Mouse (Mus musculus) hindbrain, embryonic 12.5 days (tissue): ENCODE measurements around the gene Olfr1168. TPM values are rescaled to one million over a fixed set of nuclear protein-coding genes. Genes with fewer than 3 reads are reported as not detected.
"Not testable (repeated sequence)": the region's sequence is repeated elsewhere in the genome, so short reads cannot be mapped to it uniquely, and the experiment has no call there.

ENCODE experiments used
- ATAC-seq: fragments of 200-750 bp; cut with Nextera tagmentation; 2 replicates; pipeline ENCODE4 v1.8.0; 2017; ENCODE audit warnings: moderate TSS enrichment; ENCODE audit not compliant: low FRiP score
- H3K27ac ChIP-seq: fragments of 300-500 bp; sonication (generic); 2 replicates; pipeline ENCODE4 v1.5.1; 2016; ENCODE audit warnings: mild to moderate bottlenecking
- H3K27me3 ChIP-seq: fragments of 300-500 bp; sonication (generic); 2 replicates; pipeline ENCODE4 v1.6.1; 2016; ENCODE audit warnings: mild to moderate bottlenecking
- H3K36me3 ChIP-seq: fragments of 300-500 bp; sonication (generic); 2 replicates; pipeline ENCODE4 v1.6.1; 2016; ENCODE audit warnings: mild to moderate bottlenecking
- H3K4me1 ChIP-seq: fragments of 300-500 bp; sonication (generic); 2 replicates; pipeline ENCODE4 v1.6.1; 2016
- H3K4me2 ChIP-seq: fragments of 300-500 bp; sonication (generic); replicated peaks from 2 replicates; pipeline ENCODE4 v1.6.1; 2016; ENCODE audit warnings: mild to moderate bottlenecking
- H3K4me3 ChIP-seq: fragments of 300-500 bp; sonication (generic); 2 replicates; pipeline ENCODE4 v1.5.1; 2016; ENCODE audit warnings: mild to moderate bottlenecking
- H3K9ac ChIP-seq: fragments of 300-500 bp; sonication (generic); 2 replicates; pipeline ENCODE4 v1.6.1; 2016; ENCODE audit warnings: mild to moderate bottlenecking, moderate library complexity
- H3K9me3 ChIP-seq: fragments of 300-500 bp; sonication (generic); replicated peaks from 2 replicates; pipeline ENCODE4 v1.6.1; 2016; ENCODE audit warnings: mild to moderate bottlenecking
- WGBS: fragments of 180-500 bp; shearing (Covaris S2); methylation state at CpG from one replicate; pipeline ENCODE4 v1.1.7; 2016; 5-methylcytosine and 5-hydroxymethylcytosine counted together
- polyA plus RNA-seq: library from polyadenylated mRNA; unstranded; fragments of >200 nt; fragmentation: Nextera tagmentation; extraction: Ambion mirVana; gene quantifications from 2 replicates; pipeline ENCODE4 v1.2.1, GENCODE M21; 2016

The Olfr1168 gene
- polyA plus RNA-seq: not detected in 2 replicates

- Histone ChIP-seq H3K4me1 (no peaks in the 10 kb centered on the region), H3K4me3 (no peak within 1 kb of the TSS), H3K27ac (no peak within 1 kb of the TSS), H3K27me3 (no peaks in the 10 kb centered on the region), H3K9me3 (no peaks in the 10 kb centered on the region), H3K36me3 (no peaks in the 10 kb centered on the region), H3K4me2 (no peak within 1 kb of the TSS), H3K9ac (no peak within 1 kb of the TSS)
- ATAC-seq: no peak
- 93% methylated on average over 2 of the region's 2 CpGs for WGBS
These were observed at the start of gene Olfr1168 for GRCm38 (mm10) chr2:88181580-88181979. Gene Olfr1168 (plus strand): TSS chr2:88181880.

DNA sequence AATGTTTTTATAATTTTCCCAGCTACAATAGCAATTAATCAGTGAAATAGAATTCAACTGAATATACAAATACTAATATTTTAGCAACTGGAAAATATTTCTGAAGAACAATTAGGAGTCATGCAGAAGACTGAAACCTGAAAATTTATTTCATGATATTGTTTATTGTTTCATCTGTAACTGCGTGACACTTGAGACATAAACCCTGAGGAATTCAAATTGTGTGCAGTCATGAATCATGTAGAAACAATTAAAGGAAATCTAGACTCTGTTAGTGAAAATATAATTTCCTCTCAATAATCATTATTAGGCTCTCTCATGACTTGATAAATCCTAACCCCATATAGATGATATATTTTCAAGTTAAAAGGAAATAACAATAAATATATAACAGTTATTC, 26.6 kb upstream of the Olfr1168 start, which contains the start of gene Olfr1167:
TSS of gene Olfr1167 (minus strand) at position 101 of the 400 bp plus-strand sequence.
- not testable (repeated sequence) for H3K27ac ChIP-seq, H3K4me3 ChIP-seq, H3K4me1 ChIP-seq, H3K36me3 ChIP-seq, H3K4me2 ChIP-seq, H3K9me3 ChIP-seq, H3K9ac ChIP-seq, ATAC-seq, H3K27me3 ChIP-seq
- 92% methylated on average over 1 of the region's 1 CpGs for WGBS

DNA sequence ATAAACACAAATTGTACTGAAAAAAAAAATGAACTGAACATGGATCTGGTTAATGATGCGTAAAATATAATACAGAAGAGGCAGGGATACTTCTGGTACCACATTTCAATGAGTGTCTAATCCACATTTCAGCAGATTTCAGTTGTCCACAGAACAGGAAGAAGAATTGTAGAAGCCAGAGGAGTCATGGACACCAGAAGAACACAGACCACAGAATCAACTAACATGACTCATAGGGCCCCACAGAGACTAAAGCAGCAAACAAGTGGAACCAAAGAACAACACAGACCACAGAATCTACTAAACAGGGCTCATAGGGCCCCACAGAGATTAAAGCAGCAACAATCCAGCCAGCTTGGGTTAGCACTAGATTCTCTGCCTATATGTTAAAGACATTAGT, 39.1 kb downstream of the Olfr1168 start:
- H3K4me3 ChIP-seq: no peak overlapping the region
- H3K27ac ChIP-seq: no peak overlapping the region
- H3K36me3 ChIP-seq: no peaks in the 10 kb centered on the region
- H3K9ac ChIP-seq: no peak overlapping the region
- no peak for ATAC-seq
- 90% methylated on average over 1 of the region's 1 CpGs for WGBS
- no peak overlapping the region for H3K4me2 ChIP-seq
- H3K9me3 ChIP-seq: no peaks in the 10 kb centered on the region
- H3K4me1 ChIP-seq: no peaks in the 10 kb centered on the region
- H3K27me3 ChIP-seq: no peaks in the 10 kb centered on the region

DNA sequence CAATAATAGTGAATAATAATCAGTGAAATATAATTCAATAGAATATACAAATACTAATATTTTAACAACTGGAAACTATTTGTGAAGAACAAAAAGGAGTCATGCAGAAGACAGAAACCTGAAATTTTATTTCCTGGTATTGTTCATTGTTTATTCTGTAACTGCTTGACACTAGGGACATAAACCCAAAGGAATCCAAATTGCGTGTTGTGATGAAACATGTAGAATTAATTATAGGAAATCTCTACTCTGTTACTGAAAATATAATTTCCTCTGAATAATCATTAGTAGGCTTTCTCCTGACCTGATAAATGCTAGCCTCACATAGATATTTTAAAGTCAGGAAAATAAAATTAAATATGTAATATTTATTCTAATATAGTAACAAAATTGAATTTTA, 46.6 kb downstream of the Olfr1168 start, which contains the start of gene Olfr1170:
TSS of gene Olfr1170 (minus strand) at position 101 of the 400 bp plus-strand sequence.
- no peaks in the 10 kb centered on the region for H3K4me1 ChIP-seq
- ATAC-seq: no peak
- H3K36me3 ChIP-seq: no peaks in the 10 kb centered on the region
- no peaks in the 10 kb centered on the region for H3K9me3 ChIP-seq
- no peaks in the 10 kb centered on the region for H3K27me3 ChIP-seq
- no peak within 1 kb of the TSS for H3K9ac ChIP-seq
- no peak within 1 kb of the TSS for H3K27ac ChIP-seq
- no peak within 1 kb of the TSS for H3K4me2 ChIP-seq
- no peak within 1 kb of the TSS for H3K4me3 ChIP-seq
- WGBS: 81% methylated on average over 1 of the region's 1 CpGs

Other genes starting within 250 kb of the Olfr1168 start
- not detected in 2 replicates for gene Olfr1155, start 236.7 kb upstream of the Olfr1168 start, polyA plus RNA-seq
- gene Olfr1156, start 228.8 kb upstream of the Olfr1168 start, polyA plus RNA-seq: not detected in 2 replicates
- gene Olfr1157, start 213.6 kb upstream of the Olfr1168 start, polyA plus RNA-seq: not detected in 2 replicates
- gene Olfr74, start 207.2 kb upstream of the Olfr1168 start, polyA plus RNA-seq: not detected in 2 replicates
- gene Olfr1158, start 191.8 kb upstream of the Olfr1168 start, polyA plus RNA-seq: not detected in 2 replicates
- not detected in 2 replicates for gene Olfr1160, start 173.6 kb upstream of the Olfr1168 start, polyA plus RNA-seq
- gene Olfr1161, start 159.1 kb upstream of the Olfr1168 start, polyA plus RNA-seq: not detected in 2 replicates
- gene Olfr73, start 144.2 kb upstream of the Olfr1168 start, polyA plus RNA-seq: not detected in 2 replicates
- gene Olfr1162, start 130.8 kb upstream of the Olfr1168 start, polyA plus RNA-seq: not detected in 2 replicates
- not detected in 2 replicates for gene Olfr1163, start 110.0 kb upstream of the Olfr1168 start, polyA plus RNA-seq
- gene Olfr1164, start 87.9 kb upstream of the Olfr1168 start, polyA plus RNA-seq: not detected in 2 replicates
- gene Olfr1166, start 53.6 kb upstream of the Olfr1168 start, polyA plus RNA-seq: not detected in 2 replicates
- gene Olfr1167, start 26.7 kb upstream of the Olfr1168 start, polyA plus RNA-seq: not detected in 2 replicates
- not detected in 2 replicates for gene Olfr1170, start 46.5 kb downstream of the Olfr1168 start, polyA plus RNA-seq
- not detected in 2 replicates for gene Olfr1173, start 98.0 kb downstream of the Olfr1168 start, polyA plus RNA-seq
- not detected in 2 replicates for gene Olfr1174-ps, start 133.3 kb downstream of the Olfr1168 start, polyA plus RNA-seq
- not detected in 2 replicates for gene Olfr1175-ps, start 145.3 kb downstream of the Olfr1168 start, polyA plus RNA-seq
- gene Olfr1176, start 154.8 kb downstream of the Olfr1168 start, polyA plus RNA-seq: not detected in 2 replicates
- not detected in 2 replicates for gene Olfr1177-ps, start 164.6 kb downstream of the Olfr1168 start, polyA plus RNA-seq
- not detected in 2 replicates for gene Olfr1178, start 205.2 kb downstream of the Olfr1168 start, polyA plus RNA-seq
- not detected in 2 replicates for gene Olfr1179, start 224.6 kb downstream of the Olfr1168 start, polyA plus RNA-seq
- gene Olfr1180, start 237.3 kb downstream of the Olfr1168 start, polyA plus RNA-seq: not detected in 2 replicates
- not detected in 2 replicates for gene Olfr1181, start 244.3 kb downstream of the Olfr1168 start, polyA plus RNA-seq